Mouse (Mus musculus) myocyte (in vitro differentiated cells): ENCODE measurements around the gene Mia.

Source experiments
- MAX ChIP-seq: IDR thresholded peaks from one replicate; pipeline ENCODE4 v1.6.1; 2011; ENCODE audit warnings: low read depth, mild to moderate bottlenecking, control low read depth
- POLR2A ChIP-seq: IDR thresholded peaks from one replicate; pipeline ENCODE4 v1.6.1; 2011; ENCODE audit warnings: low read depth, mild to moderate bottlenecking, control low read depth, moderate library complexity; ENCODE audit not compliant: insufficient read length
- REST ChIP-seq: IDR thresholded peaks from one replicate; pipeline ENCODE4 v1.6.1; 2011; ENCODE audit warnings: mild to moderate bottlenecking, control low read depth, moderate library complexity; ENCODE audit not compliant: insufficient read depth, insufficient read length

GRCm38 (mm10) chr7:27219937-27220336 lies 39.0 kb upstream of the Mia start:
- TF ChIP-seq REST (no peak), MAX (no peak), POLR2A (no peak)
